20 mouse cellular contexts compared by ENCODE assay signal in genomic region chr16:92441203-92441602, GRCm38 (mm10). TPM values are rescaled to one million over a fixed set of nuclear protein-coding genes. Genes with fewer than 3 reads are reported as not detected.
"Had no signal": no experiment of that assay in that cellular context is flagged by ENCODE, and none has a peak within 500 bp of the region (broad histone marks: within the 10 kb centered on the region; RNA-seq: fewer than 3 reads in every experiment).

No protein-coding gene starts in this region.

- H3K27ac ChIP-seq: left cerebral cortex, adult 2 months; liver, embryonic 13.5 days; midbrain, embryonic 12.5 days; neural tube, embryonic 13.5 days; stomach, embryonic 15.5 days had no signal

- H3K9me3 ChIP-seq: liver, embryonic 13.5 days; midbrain, embryonic 12.5 days; neural tube, embryonic 13.5 days; stomach, embryonic 15.5 days had no signal

- H3K4me2 ChIP-seq: liver, embryonic 13.5 days; midbrain, embryonic 12.5 days; neural tube, embryonic 13.5 days; stomach, embryonic 15.5 days had no signal

- H3K9ac ChIP-seq: liver, embryonic 13.5 days; midbrain, embryonic 12.5 days; neural tube, embryonic 13.5 days; stomach, embryonic 15.5 days had no signal

- H3K36me3 ChIP-seq: liver, embryonic 13.5 days; midbrain, embryonic 12.5 days; neural tube, embryonic 13.5 days; stomach, embryonic 15.5 days had no signal

- H3K27me3 ChIP-seq: liver, embryonic 13.5 days; midbrain, embryonic 12.5 days; neural tube, embryonic 13.5 days; stomach, embryonic 15.5 days had no signal

- ATAC-seq: midbrain, embryonic 16.5 days had no signal

- H3K4me3 ChIP-seq: left cerebral cortex, adult 2 months; liver, embryonic 13.5 days; midbrain, embryonic 12.5 days; myocyte; neural tube, embryonic 13.5 days; stomach, embryonic 15.5 days had no signal

- DNase-seq: kidney, postnatal 10 days; kidney, postnatal 36 days; layer of hippocampus, postnatal 36 days; liver, embryonic 13.5 days; lung, adult 2 months; lung, postnatal 14 days; lung, postnatal 4 days; retina, postnatal 1 day; right cerebral cortex, postnatal 25 days; spleen, adult 18-20 months; thymus, postnatal 25 days had no signal

RNA-seq across cellular contexts. Expression of gene Clic6, which starts 44.3 kb away (rescaled TPM):
- total RNA-seq: megakaryocyte-erythroid progenitor cell, adult 5-6 weeks; monocyte, adult 5-6 weeks; neutrophil, adult 5-6 weeks had no signal
- polyA plus RNA-seq: myocyte had no signal
